Mouse (Mus musculus) heart, postnatal 0 days (tissue): ENCODE data around the gene Ampd2.

Experiments used
- CTCF ChIP-seq: IDR thresholded peaks from 2 replicates; pipeline ENCODE4 v1.5.1; 2016; ENCODE audit warnings: antibody characterized with exemption, control low read depth, low read depth
- EP300 ChIP-seq: IDR thresholded peaks from 2 replicates; pipeline ENCODE4 v1.6.1; 2016; ENCODE audit warnings: antibody characterized with exemption, low read depth

DNA sequence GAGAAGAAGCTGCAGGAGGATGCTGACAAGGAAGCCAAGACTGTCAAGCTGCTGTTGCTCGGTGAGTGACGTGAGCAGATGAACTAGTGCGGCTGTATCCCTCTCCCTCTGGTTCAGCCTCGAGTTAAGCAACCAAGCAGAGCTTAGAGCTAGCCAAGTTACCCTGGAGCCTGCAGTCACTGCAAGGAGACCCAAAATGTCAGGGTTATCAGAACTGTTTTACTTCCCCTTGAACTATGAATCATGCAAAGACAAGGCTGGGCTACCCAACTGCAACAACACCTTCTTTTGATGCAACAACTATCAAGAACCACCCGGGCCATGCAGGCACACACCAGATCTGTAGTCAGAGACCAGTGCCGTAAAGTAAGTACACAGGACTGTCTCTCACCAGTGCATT, 6.9 kb upstream of the Ampd2 start:
- TF ChIP-seq CTCF: no peak
- TF ChIP-seq EP300: no peak
